Mouse (Mus musculus) embryonic facial prominence, embryonic 11.5 days (tissue): ENCODE data around the gene Rinl. TPM values are rescaled to one million over a fixed set of nuclear protein-coding genes. Genes with fewer than 3 reads are reported as not detected.

Experiments
- ATAC-seq: fragments of 200-750 bp; cut with Nextera tagmentation; replicated peaks from 2 replicates; pipeline ENCODE4 v1.8.0; 2017; ENCODE audit warnings: low read depth; ENCODE audit not compliant: insufficient number of reproducible peaks, low FRiP score, low TSS enrichment
- DNase-seq: peaks from one replicate; pipeline ENCODE4 v3.0.0-alpha.2; 2015; ENCODE audit warnings: low spot score
- H3K27ac ChIP-seq: fragments of 300-500 bp; sonication (generic); replicated peaks from 2 replicates; pipeline ENCODE4 v1.5.1; 2014; ENCODE audit warnings: mild to moderate bottlenecking, low read depth, low read length, control low read depth
- H3K27me3 ChIP-seq: fragments of 300-500 bp; sonication (generic); 2 replicates; pipeline ENCODE4 v1.6.1; 2014; ENCODE audit warnings: mild to moderate bottlenecking, low read length, moderate library complexity, mixed read lengths; ENCODE audit not compliant: control insufficient read depth, insufficient read depth
- H3K36me3 ChIP-seq: fragments of 300-500 bp; sonication (generic); replicated peaks from 2 replicates; pipeline ENCODE4 v1.6.1; 2014; ENCODE audit warnings: low read depth, mild to moderate bottlenecking, low read length, moderate library complexity, mixed read lengths; ENCODE audit not compliant: control insufficient read depth, insufficient read depth
- H3K4me1 ChIP-seq: fragments of 300-500 bp; sonication (generic); 2 replicates; pipeline ENCODE4 v1.6.1; 2014; ENCODE audit warnings: low read length, mixed read lengths; ENCODE audit not compliant: control insufficient read depth, insufficient read depth
- H3K4me2 ChIP-seq: fragments of 300-500 bp; sonication (generic); 2 replicates; pipeline ENCODE4 v1.6.1; 2014; ENCODE audit warnings: low read depth, mild to moderate bottlenecking, control low read depth, low read length, moderate library complexity
- H3K4me3 ChIP-seq: fragments of 300-500 bp; sonication (generic); 2 replicates; pipeline ENCODE4 v1.5.1; 2014; ENCODE audit warnings: low read depth, low read length, control low read depth
- H3K9ac ChIP-seq: fragments of 300-500 bp; sonication (generic); replicated peaks from 2 replicates; pipeline ENCODE4 v1.6.1; 2014; ENCODE audit warnings: mild to moderate bottlenecking, control low read depth, low read length
- H3K9me3 ChIP-seq: fragments of 300-500 bp; sonication (generic); replicated peaks from 2 replicates; pipeline ENCODE4 v1.6.1; 2016; ENCODE audit warnings: mild to moderate bottlenecking, low read length, inconsistent platforms, mixed read lengths; ENCODE audit not compliant: control insufficient read depth
- WGBS: fragments of 180-500 bp; shearing (Covaris S2); extraction: QIAGEN DNeasy Blood & Tissue Kit; methylation state at CpG from one replicate; pipeline ENCODE4 v1.1.7; 2014; 5-methylcytosine and 5-hydroxymethylcytosine counted together
- polyA plus RNA-seq: library from polyadenylated mRNA; unstranded; fragments of >200 nt; fragmentation: Nextera tagmentation; extraction: Ambion mirVana; gene quantifications from 2 replicates; pipeline ENCODE4 v1.2.1, GENCODE M21; 2014

The Rinl gene
- polyA plus RNA-seq, 1 experiment from 2014 or later, result 2.3 TPM

- 81% methylated on average over 16 of the region's 18 CpGs for WGBS
- Histone ChIP-seq H3K9me3 (no peaks in the 10 kb centered on the region), H3K9ac (no peak overlapping the region)
These were observed 29.7 kb downstream of the Rinl start for GRCm38 (mm10) chr7:28818436-28818835.

GRCm38 (mm10) chr7:28818861-28819452 lies 30.2 kb downstream of the Rinl start:
- ATAC-seq, result no peak
- Histone ChIP-seq H3K9me3 (no peaks in the 10 kb centered on the region), H3K36me3 (peaks cover 51% of the 10 kb centered on the region), H3K27ac (no peak overlapping the region), H3K4me1 (no peaks in the 10 kb centered on the region; the same call in 1 of the 2 replicates), H3K4me2 (no peak overlapping the region), H3K9ac (no peak overlapping the region), H3K27me3 (no peaks in the 10 kb centered on the region), H3K4me3 (no peak overlapping the region)
- WGBS, result 87% methylated on average over 4 of the region's 4 CpGs
- DNase-seq, result no peak

More at GRCm38 (mm10) chr7:28818436-28818835, 29.7 kb downstream of the Rinl start:
- H3K27me3 ChIP-seq, result no peaks in the 10 kb centered on the region
- H3K36me3 ChIP-seq, result peaks cover 56% of the 10 kb centered on the region
- no peak overlapping the region for H3K4me2 ChIP-seq
- DNase-seq (no peak), ATAC-seq (no peak)
- no peak overlapping the region for H3K4me3 ChIP-seq
- no peaks in the 10 kb centered on the region; the same call in 1 of the 2 replicates for H3K4me1 ChIP-seq
- no peak overlapping the region for H3K27ac ChIP-seq

- DNase-seq (no peak), ATAC-seq (no peak)
- 89% methylated on average over 4 of the region's 4 CpGs for WGBS
- H3K9me3 ChIP-seq, result no peaks in the 10 kb centered on the region
- H3K27ac ChIP-seq, result no peak overlapping the region
- no peaks in the 10 kb centered on the region; the same call in 1 of the 2 replicates for H3K4me1 ChIP-seq
- H3K4me3 ChIP-seq, result no peak overlapping the region
- no peak overlapping the region for H3K9ac ChIP-seq
- peaks cover 51% of the 10 kb centered on the region for H3K36me3 ChIP-seq
- no peak overlapping the region for H3K4me2 ChIP-seq
- no peaks in the 10 kb centered on the region for H3K27me3 ChIP-seq
These were observed 30.8 kb downstream of the Rinl start for GRCm38 (mm10) chr7:28819571-28819970.

- H3K4me2 ChIP-seq, result no peak overlapping the region
- peak; percentile 17; the same call in 1 of the 2 replicates for ATAC-seq
- no peaks in the 10 kb centered on the region; the same call in 1 of the 2 replicates for H3K4me1 ChIP-seq
- no peaks in the 10 kb centered on the region for H3K27me3 ChIP-seq
- H3K9ac ChIP-seq, result no peak overlapping the region
- H3K27ac ChIP-seq, result no peak overlapping the region; the same call in 1 of the 2 replicates
- 61% methylated on average over 12 of the region's 12 CpGs for WGBS
- no peaks in the 10 kb centered on the region for H3K9me3 ChIP-seq
- no peak for DNase-seq
- H3K4me3 ChIP-seq, result no peak overlapping the region
- H3K36me3 ChIP-seq, result peaks cover 45% of the 10 kb centered on the region
These were observed 31.8 kb downstream of the Rinl start for GRCm38 (mm10) chr7:28820358-28821260.

GRCm38 (mm10) chr7:28821261-28821831 lies 32.6 kb downstream of the Rinl start:
- no peak overlapping the region for H3K27ac ChIP-seq
- H3K4me2 ChIP-seq, result no peak overlapping the region
- H3K36me3 ChIP-seq, result peaks cover 39% of the 10 kb centered on the region
- DNase-seq (no peak), ATAC-seq (peak; percentile 20; the same call in 1 of the 2 replicates)
- no peaks in the 10 kb centered on the region; the same call in 1 of the 2 replicates for H3K4me1 ChIP-seq
- WGBS, result 78% methylated on average over 10 of the region's 10 CpGs
- no peak overlapping the region for H3K4me3 ChIP-seq
- H3K9me3 ChIP-seq, result no peaks in the 10 kb centered on the region
- H3K9ac ChIP-seq, result no peak overlapping the region
- no peaks in the 10 kb centered on the region for H3K27me3 ChIP-seq

GRCm38 (mm10) chr7:28822556-28822955 lies 33.8 kb downstream of the Rinl start:
- no peaks in the 10 kb centered on the region for H3K9me3 ChIP-seq
- H3K9ac ChIP-seq, result no peak overlapping the region
- no peak for ATAC-seq
- H3K27ac ChIP-seq, result no peak overlapping the region
- H3K27me3 ChIP-seq, result no peaks in the 10 kb centered on the region
- WGBS, result 66% methylated on average over 1 of the region's 1 CpGs
- H3K4me1 ChIP-seq, result no peaks in the 10 kb centered on the region
- no peak overlapping the region for H3K4me2 ChIP-seq
- peaks cover 29% of the 10 kb centered on the region for H3K36me3 ChIP-seq
- H3K4me3 ChIP-seq, result no peak overlapping the region
- no peak for DNase-seq

GRCm38 (mm10) chr7:28822993-28823903 lies 34.5 kb downstream of the Rinl start:
- Histone ChIP-seq H3K9me3 (no peaks in the 10 kb centered on the region), H3K4me2 (no peak overlapping the region), H3K36me3 (peaks cover 25% of the 10 kb centered on the region), H3K9ac (no peak overlapping the region), H3K27ac (no peak overlapping the region), H3K4me1 (no peaks in the 10 kb centered on the region), H3K4me3 (no peak overlapping the region), H3K27me3 (no peaks in the 10 kb centered on the region)
- 56% methylated on average over 10 of the region's 10 CpGs for WGBS
- no peak for DNase-seq
- ATAC-seq, result no peak
